Mouse (Mus musculus): Measurements from ENCODE around the gene Aldh3a1. TPM values are rescaled to one million over a fixed set of nuclear protein-coding genes. Genes with fewer than 3 reads are reported as not detected.
"Not testable (repeated sequence)": the region's sequence is repeated elsewhere in the genome, so short reads cannot be mapped to it uniquely, and the experiment has no call there.

Aldh3a1 gene
- polyA plus RNA-seq, 1 experiment from 2014 or later = not detected

DNA sequence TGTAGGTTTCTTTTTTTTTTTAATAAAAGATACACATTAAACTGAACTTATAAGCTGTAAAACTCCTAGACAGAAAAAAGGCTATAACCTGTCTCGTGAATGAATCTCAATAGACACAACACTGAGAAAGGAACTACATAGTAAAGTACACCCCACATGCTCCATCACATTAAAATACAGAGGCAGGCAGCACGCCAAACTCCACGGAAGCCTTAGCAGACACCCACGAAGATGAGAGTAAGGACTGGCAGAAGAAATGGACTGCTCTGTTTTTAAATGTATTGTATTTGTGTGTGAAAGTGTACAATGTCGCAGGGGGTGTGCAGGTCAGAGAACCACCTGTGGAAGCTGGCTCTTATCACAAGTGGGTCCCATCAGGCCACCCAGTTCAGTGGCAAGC, 37.2 kb upstream of the Aldh3a1 start:
- ATAC-seq (replicated peaks; ENCODE audit: low FRiP score) (no peak), DNase-seq (ENCODE audit: low spot score) (no peak)
- H3K4me1 ChIP-seq (replicated peaks; ENCODE audit: control insufficient read depth, insufficient read depth, low read length) = 0 out of 2 replicates have a peak, but pooled peaks cover 4% of the 10 kb centered on the region
- no peak overlapping the region for H3K4me2 ChIP-seq
- WGBS = 86% methylated on average over 5 of the region's 5 CpGs
- H3K36me3 ChIP-seq (ENCODE audit: control insufficient read depth, insufficient read depth, low read length) = peaks cover 10% of the 10 kb centered on the region
- H3K4me3 ChIP-seq (ENCODE audit: low read depth, low read length) = no peak overlapping the region
- no peak overlapping the region for H3K27ac ChIP-seq (ENCODE audit: low read depth, low read length)
- no peak overlapping the region for H3K9ac ChIP-seq (ENCODE audit: low read depth, low read length)
- no peaks in the 10 kb centered on the region for H3K9me3 ChIP-seq (ENCODE audit: control insufficient read depth, low read length)
- H3K27me3 ChIP-seq (replicated peaks; ENCODE audit: control insufficient read depth, insufficient read depth, low read length) = no peaks in the 10 kb centered on the region

DNA sequence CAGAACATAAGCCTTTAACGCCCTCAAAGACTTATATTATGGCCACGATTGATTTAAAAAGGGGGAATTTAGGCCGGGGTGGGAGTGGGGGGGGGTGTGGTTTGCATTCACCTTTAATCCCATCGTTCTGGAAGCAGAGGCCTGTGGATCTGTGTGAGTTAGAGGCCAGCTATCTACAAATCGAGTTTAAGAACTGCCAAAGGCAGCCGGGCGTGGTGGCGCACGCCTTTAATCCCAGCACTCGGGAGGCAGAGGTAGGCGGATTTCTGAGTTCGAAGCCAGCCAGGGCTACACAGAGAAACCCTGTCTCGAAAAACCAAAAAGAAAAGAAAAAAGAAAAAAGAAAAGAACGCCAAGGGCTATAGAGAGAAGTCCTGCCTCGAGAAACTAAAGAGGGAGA, 33.9 kb upstream of the Aldh3a1 start:
- not testable (repeated sequence) for H3K36me3 ChIP-seq (ENCODE audit: control insufficient read depth, insufficient read depth, low read length); ATAC-seq (replicated peaks; ENCODE audit: low FRiP score); H3K27me3 ChIP-seq (replicated peaks; ENCODE audit: control insufficient read depth, insufficient read depth, low read length); DNase-seq (ENCODE audit: low spot score); H3K27ac ChIP-seq (ENCODE audit: low read depth, low read length); H3K9ac ChIP-seq (ENCODE audit: low read depth, low read length); H3K9me3 ChIP-seq (ENCODE audit: control insufficient read depth, low read length); H3K4me1 ChIP-seq (replicated peaks; ENCODE audit: control insufficient read depth, insufficient read depth, low read length)
- 42% methylated on average over 15 of the region's 15 CpGs for WGBS
- Histone ChIP-seq H3K4me3 (ENCODE audit: low read depth, low read length) (peak overlapping the region; percentile 82; the same call in 1 of the 2 replicates), H3K4me2 (peak overlapping the region; percentile 91)

DNA sequence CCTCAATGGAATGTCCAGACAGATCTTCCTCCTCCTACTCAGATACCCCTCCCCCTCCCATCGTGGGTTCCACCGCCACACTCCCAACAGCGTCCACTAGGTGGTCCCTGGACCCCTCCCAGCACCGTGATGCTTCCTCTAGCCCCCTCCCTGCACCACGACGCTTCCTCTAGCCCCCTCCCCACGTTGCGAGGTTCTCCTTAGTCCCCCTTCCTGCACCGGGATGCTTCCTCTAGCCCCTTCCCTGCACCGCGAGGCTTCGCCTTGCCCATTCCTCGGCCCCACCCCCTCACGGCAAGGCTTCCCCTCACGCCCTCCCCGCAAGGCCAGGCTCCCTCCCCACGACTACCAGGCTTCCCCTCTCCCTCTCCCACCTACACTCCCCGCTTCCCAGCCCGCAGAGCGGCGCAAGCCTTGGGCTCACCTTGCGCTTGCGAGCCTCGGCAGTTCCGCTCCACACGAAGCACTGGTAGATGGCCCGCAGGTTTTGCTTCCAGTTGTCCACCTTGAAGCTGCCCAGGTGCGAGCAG, 33.0 kb upstream of the Aldh3a1 start:
- Histone ChIP-seq H3K36me3 (ENCODE audit: control insufficient read depth, insufficient read depth, low read length) (no peaks in the 10 kb centered on the region), H3K9ac (ENCODE audit: low read depth, low read length) (peak overlapping the region; percentile 86), H3K4me2 (peak overlapping the region; percentile 91), H3K9me3 (ENCODE audit: control insufficient read depth, low read length) (no peaks in the 10 kb centered on the region), H3K4me1 (replicated peaks; ENCODE audit: control insufficient read depth, insufficient read depth, low read length) (peaks cover 4% of the 10 kb centered on the region; the same call in 1 of the 2 replicates), H3K4me3 (ENCODE audit: low read depth, low read length) (peak overlapping the region; percentile 82), H3K27ac (ENCODE audit: low read depth, low read length) (peak overlapping the region; percentile 88), H3K27me3 (replicated peaks; ENCODE audit: control insufficient read depth, insufficient read depth, low read length) (no peaks in the 10 kb centered on the region)
- DNase-seq (ENCODE audit: low spot score) = peak; percentile 80
- ATAC-seq (replicated peaks; ENCODE audit: low FRiP score) = peak; percentile 4; the same call in 1 of the 2 replicates
- 1% methylated on average over 28 of the region's 28 CpGs for WGBS

DNA sequence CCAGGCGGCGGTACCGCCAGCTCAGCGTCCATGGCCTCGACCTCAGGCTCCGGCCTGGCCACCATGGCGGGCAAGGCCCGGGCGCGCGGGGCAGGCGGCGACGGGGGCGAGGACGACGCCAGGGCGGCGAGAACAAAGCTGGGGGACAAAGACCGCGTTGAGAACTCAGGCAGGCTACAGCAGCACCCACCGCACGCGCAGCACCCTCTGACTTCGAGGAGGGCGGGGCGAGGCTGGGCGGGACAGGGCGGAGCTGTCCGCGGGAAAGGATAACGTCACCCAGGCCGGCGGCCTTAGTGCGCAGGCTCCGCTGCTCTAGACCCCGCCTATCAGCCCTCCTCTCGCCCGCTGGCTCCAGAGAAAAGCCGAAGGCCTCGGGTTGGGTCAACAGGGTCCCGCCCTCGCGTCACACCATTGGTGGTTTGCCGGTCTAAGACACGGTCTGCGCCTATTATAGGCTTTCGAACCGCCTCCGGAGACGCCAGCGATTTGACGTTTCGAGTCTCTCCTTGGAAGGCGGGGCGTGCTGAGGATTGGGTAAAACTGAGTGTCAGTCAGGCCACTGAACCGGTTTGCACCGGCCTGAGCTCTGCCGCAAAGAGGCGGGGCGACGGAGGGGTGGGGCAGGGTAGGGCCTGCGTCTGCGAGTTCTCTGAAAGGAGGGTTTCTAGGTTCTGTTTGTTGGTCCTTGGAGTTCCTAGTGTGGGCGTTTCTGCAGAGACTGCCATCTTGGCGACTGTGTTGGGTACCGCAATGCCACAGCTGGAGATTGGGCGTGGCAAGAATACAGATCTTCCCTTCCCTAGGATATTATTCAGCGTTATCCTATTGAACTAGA, 32.3 kb upstream of the Aldh3a1 start, which contains the start of gene Usp22:
Usp22 (minus strand) TSS at position 235 of the 838 bp plus-strand sequence.
- Histone ChIP-seq H3K4me2 (peak within 1 kb of the TSS; percentile 91), H3K27ac (ENCODE audit: low read depth, low read length) (peak within 1 kb of the TSS; percentile 88), H3K9ac (ENCODE audit: low read depth, low read length) (peak within 1 kb of the TSS; percentile 86), H3K4me3 (ENCODE audit: low read depth, low read length) (peak within 1 kb of the TSS; percentile 82), H3K9me3 (ENCODE audit: control insufficient read depth, low read length) (no peaks in the 10 kb centered on the region), H3K4me1 (replicated peaks; ENCODE audit: control insufficient read depth, insufficient read depth, low read length) (peaks cover 4% of the 10 kb centered on the region; the same call in 1 of the 2 replicates), H3K36me3 (ENCODE audit: control insufficient read depth, insufficient read depth, low read length) (no peaks in the 10 kb centered on the region), H3K27me3 (replicated peaks; ENCODE audit: control insufficient read depth, insufficient read depth, low read length) (no peaks in the 10 kb centered on the region)
- under 1% methylated on average over 69 of the region's 69 CpGs for WGBS
- DNase-seq (ENCODE audit: low spot score) (peak; percentile 98), ATAC-seq (replicated peaks; ENCODE audit: low FRiP score) (peak; percentile 99)

DNA sequence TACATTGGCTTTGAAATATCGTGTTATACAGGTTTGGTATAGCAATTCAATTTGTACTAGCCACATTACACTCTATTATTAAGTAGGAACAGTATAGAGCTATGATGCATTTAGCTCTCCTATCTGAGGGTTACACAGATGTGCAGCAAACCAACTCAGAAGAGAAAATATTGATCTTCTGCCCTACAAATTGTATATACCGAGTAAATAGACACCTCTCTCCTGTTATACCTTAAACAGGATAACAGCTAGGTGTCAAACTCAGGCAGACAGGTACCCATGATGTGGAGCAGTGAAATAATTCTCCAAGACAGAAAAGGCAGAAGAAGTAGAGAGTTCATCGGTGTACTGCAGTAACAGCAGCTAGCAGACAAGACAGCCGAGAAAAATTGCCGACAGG, 31.6 kb upstream of the Aldh3a1 start:
- H3K4me3 ChIP-seq (ENCODE audit: low read depth, low read length) = no peak overlapping the region
- H3K27me3 ChIP-seq (replicated peaks; ENCODE audit: control insufficient read depth, insufficient read depth, low read length) = no peaks in the 10 kb centered on the region
- no peak for DNase-seq (ENCODE audit: low spot score)
- H3K36me3 ChIP-seq (ENCODE audit: control insufficient read depth, insufficient read depth, low read length) = no peaks in the 10 kb centered on the region
- H3K4me1 ChIP-seq (replicated peaks; ENCODE audit: control insufficient read depth, insufficient read depth, low read length) = peaks cover 4% of the 10 kb centered on the region; the same call in 1 of the 2 replicates
- no peaks in the 10 kb centered on the region for H3K9me3 ChIP-seq (ENCODE audit: control insufficient read depth, low read length)
- WGBS = 65% methylated on average over 5 of the region's 5 CpGs
- no peak overlapping the region; the same call in 1 of the 2 replicates for H3K27ac ChIP-seq (ENCODE audit: low read depth, low read length)
- ATAC-seq (replicated peaks; ENCODE audit: low FRiP score) = no peak
- H3K9ac ChIP-seq (ENCODE audit: low read depth, low read length) = no peak overlapping the region
- H3K4me2 ChIP-seq = peak overlapping the region; percentile 91

DNA sequence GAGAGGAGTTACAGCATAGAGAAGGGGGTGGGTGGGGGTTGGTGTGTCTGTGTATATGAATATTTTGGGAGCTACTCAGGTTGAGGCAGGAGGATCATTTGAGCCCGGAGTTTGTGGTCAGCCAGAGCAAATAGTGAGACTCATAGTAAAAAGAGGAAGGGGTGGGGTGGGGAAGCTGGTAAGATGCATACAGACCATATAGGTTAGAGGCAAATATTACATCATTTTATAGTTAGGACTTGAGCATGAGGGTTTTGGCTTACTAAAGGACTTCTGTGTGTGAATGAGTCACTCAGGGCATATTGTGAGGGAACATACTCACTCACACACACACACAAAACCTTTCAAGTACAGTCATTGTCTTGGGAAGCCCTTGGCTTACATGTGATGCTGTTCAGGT, 31.0 kb upstream of the Aldh3a1 start:
- WGBS = 63% methylated on average over 1 of the region's 1 CpGs
- no peak overlapping the region for H3K4me2 ChIP-seq

DNA sequence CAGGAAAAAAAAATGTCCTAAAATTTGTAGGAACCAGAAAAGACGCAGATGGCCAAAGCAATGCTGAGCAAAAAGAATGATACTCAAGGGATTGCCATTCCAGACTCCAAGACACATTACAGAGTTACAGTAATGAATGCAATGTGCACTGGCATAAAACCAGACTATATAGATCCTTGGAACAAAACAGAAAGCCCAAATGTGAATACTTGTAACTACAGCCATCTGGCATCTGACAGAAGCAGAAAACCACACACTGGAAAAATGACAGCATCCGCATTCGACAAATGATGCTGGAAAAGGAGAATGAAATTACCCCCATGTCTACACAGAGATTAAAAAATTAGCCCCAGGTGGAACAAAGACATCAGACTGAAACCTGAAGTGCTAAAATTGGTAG, 27.0 kb upstream of the Aldh3a1 start:
- 83% methylated on average over 3 of the region's 3 CpGs for WGBS
- no peaks in the 10 kb centered on the region for H3K9me3 ChIP-seq (ENCODE audit: control insufficient read depth, low read length)
- no peak overlapping the region for H3K9ac ChIP-seq (ENCODE audit: low read depth, low read length)
- no peak for DNase-seq (ENCODE audit: low spot score)
- no peak for ATAC-seq (replicated peaks; ENCODE audit: low FRiP score)
- no peak overlapping the region for H3K4me3 ChIP-seq (ENCODE audit: low read depth, low read length)
- no peaks in the 10 kb centered on the region for H3K36me3 ChIP-seq (ENCODE audit: control insufficient read depth, insufficient read depth, low read length)
- H3K27me3 ChIP-seq (replicated peaks; ENCODE audit: control insufficient read depth, insufficient read depth, low read length) = no peaks in the 10 kb centered on the region
- H3K4me2 ChIP-seq = no peak overlapping the region
- no peaks in the 10 kb centered on the region; the same call in 1 of the 2 replicates for H3K4me1 ChIP-seq (replicated peaks; ENCODE audit: control insufficient read depth, insufficient read depth, low read length)
- no peak overlapping the region for H3K27ac ChIP-seq (ENCODE audit: low read depth, low read length)

More for the DNA sequence above, 31.0 kb upstream of the Aldh3a1 start:
- DNase-seq (ENCODE audit: low spot score) (no peak), ATAC-seq (replicated peaks; ENCODE audit: low FRiP score) (no peak)
- peaks cover 4% of the 10 kb centered on the region; the same call in 1 of the 2 replicates for H3K4me1 ChIP-seq (replicated peaks; ENCODE audit: control insufficient read depth, insufficient read depth, low read length)
- H3K27me3 ChIP-seq (replicated peaks; ENCODE audit: control insufficient read depth, insufficient read depth, low read length) = no peaks in the 10 kb centered on the region
- no peak overlapping the region for H3K4me3 ChIP-seq (ENCODE audit: low read depth, low read length)
- no peaks in the 10 kb centered on the region for H3K9me3 ChIP-seq (ENCODE audit: control insufficient read depth, low read length)
- H3K36me3 ChIP-seq (ENCODE audit: control insufficient read depth, insufficient read depth, low read length) = no peaks in the 10 kb centered on the region
- no peak overlapping the region for H3K27ac ChIP-seq (ENCODE audit: low read depth, low read length)
- no peak overlapping the region for H3K9ac ChIP-seq (ENCODE audit: low read depth, low read length)

DNA sequence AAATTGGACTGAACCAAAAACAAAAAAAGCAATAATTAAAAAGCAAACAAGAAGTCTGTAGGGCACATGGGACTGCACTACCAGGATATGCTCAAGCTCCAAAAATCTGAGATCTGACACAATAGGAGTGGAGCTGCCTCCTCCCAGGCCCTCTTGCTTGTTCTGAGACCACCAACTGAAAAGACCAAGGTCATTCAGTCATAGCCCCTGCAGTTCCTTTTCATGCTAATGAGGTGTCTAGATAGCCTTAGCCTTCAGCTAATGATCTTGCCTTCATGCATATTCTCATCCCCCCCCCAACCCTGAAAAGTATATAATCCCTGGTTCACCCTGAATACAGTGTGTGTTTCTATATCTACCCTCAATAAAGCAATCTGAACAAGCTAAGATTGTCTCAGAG, 25.7 kb upstream of the Aldh3a1 start:
- no peaks in the 10 kb centered on the region for H3K4me1 ChIP-seq (replicated peaks; ENCODE audit: control insufficient read depth, insufficient read depth, low read length)
- no peak for DNase-seq (ENCODE audit: low spot score)
- no peak overlapping the region for H3K9ac ChIP-seq (ENCODE audit: low read depth, low read length)
- no peaks in the 10 kb centered on the region for H3K36me3 ChIP-seq (ENCODE audit: control insufficient read depth, insufficient read depth, low read length)
- H3K27ac ChIP-seq (ENCODE audit: low read depth, low read length) = no peak overlapping the region
- ATAC-seq (replicated peaks; ENCODE audit: low FRiP score) = no peak
- no peaks in the 10 kb centered on the region for H3K27me3 ChIP-seq (replicated peaks; ENCODE audit: control insufficient read depth, insufficient read depth, low read length)
- no peak overlapping the region for H3K4me2 ChIP-seq
- no peaks in the 10 kb centered on the region for H3K9me3 ChIP-seq (ENCODE audit: control insufficient read depth, low read length)
- H3K4me3 ChIP-seq (ENCODE audit: low read depth, low read length) = no peak overlapping the region
